Mouse (Mus musculus) layer of hippocampus, adult 9-10 months (tissue): Measurements from ENCODE around the gene Eid3.

ENCODE experiments used
- DNase-seq: peaks from one replicate; pipeline ENCODE4 v3.0.0; 2022; ENCODE audit warnings: low spot score

Eid3 gene

GRCm38 (mm10) chr10:82913238-82913637 is 46.8 kb downstream of the Eid3 start:
- no peak for DNase-seq

- no peak for DNase-seq
Observed at GRCm38 (mm10) chr10:82913772-82914171, 47.3 kb downstream of the Eid3 start.
